Mouse (Mus musculus) urinary bladder, postnatal 36 days (tissue): ENCODE results near the gene Shkbp1.

Source experiments
- DNase-seq, 2 experiments: peaks; one replicate each; pipeline ENCODE4 v3.0.0; 2022; ENCODE audit warnings: low spot score in 2 of 2, mixed read lengths in 1 of 2

The Shkbp1 gene

GRCm38 (mm10) chr7:27310306-27310705 lies 45.5 kb downstream of the Shkbp1 start:
- DNase-seq, result peak; percentile 52

DNA sequence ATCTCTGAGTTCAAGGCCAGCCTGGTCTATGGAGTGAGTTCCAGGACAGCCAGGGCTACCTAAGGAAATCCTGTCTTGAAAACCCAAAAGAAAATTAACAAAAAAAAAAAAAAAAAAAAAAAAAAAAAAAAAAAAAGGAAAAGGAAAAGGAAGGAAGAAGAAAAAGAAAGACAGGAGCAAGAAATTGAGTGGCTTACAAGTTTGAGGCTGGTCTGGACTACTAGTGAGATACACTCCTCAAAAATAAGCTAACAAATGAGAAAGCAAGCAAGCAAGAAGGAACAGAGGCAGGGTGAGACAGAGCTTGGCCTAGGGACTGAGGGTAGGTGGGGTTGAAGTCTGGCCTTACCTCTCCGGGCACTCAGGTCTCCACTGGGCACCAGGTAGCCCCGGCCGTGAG lies 46.0 kb downstream of the Shkbp1 start:
- DNase-seq, result no peak

DNA sequence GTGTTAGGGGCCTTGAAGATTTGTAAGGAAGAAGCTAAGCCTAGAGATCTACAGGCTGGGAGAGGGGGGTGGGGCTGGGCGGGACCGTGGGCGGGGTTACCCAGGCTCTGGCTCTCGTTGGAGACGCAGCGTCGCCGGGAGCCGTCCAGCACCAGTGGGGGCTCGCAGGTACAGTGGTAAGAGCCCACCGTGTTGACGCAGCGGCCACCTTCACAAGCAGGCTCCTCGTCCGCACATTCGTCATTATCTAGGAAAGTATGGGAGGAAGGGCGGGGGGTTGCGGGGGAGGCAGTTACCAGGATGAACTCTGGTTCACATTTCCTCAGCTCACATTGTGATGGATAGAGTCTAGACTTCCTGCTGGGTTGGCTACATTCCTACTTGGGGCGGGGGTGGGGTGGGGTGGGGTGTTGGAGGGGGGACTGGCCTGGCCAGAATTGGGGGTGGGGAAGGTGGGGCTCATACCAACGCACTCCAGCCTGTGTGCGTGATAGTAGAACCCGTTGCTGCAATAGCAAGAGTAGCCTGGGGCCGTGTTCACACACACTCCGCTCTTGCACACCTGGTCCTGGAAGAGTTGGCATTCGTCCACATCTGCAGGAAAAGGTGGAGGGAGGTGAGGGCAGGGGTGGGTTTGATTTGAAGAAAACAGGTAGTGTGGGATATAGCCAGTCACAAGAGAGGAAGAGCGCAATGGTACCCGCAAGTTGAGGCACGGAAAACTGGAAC lies 46.8 kb downstream of the Shkbp1 start:
- DNase-seq, result peak in 1 of 2 experiments; percentile 28

DNA sequence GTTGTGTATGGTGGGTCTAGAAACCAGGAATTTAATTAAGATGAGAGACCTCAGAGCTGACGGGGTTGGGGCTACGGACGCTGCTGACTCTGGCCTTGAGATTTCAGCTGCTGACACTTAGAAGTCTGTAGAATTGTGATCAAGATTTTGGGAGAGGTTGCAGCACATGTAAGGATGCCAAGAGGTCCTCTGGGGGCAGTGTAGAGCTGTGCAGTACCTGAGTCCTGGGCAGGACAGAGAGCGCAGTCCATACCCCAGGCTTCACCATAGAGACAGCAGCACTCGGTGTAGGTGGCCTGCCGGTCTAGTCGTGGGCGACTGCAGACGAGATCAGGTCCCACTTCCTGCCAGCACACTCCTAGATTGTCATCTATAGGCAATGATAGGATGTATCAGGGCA lies 48.3 kb downstream of the Shkbp1 start:
- no peak for DNase-seq

DNA sequence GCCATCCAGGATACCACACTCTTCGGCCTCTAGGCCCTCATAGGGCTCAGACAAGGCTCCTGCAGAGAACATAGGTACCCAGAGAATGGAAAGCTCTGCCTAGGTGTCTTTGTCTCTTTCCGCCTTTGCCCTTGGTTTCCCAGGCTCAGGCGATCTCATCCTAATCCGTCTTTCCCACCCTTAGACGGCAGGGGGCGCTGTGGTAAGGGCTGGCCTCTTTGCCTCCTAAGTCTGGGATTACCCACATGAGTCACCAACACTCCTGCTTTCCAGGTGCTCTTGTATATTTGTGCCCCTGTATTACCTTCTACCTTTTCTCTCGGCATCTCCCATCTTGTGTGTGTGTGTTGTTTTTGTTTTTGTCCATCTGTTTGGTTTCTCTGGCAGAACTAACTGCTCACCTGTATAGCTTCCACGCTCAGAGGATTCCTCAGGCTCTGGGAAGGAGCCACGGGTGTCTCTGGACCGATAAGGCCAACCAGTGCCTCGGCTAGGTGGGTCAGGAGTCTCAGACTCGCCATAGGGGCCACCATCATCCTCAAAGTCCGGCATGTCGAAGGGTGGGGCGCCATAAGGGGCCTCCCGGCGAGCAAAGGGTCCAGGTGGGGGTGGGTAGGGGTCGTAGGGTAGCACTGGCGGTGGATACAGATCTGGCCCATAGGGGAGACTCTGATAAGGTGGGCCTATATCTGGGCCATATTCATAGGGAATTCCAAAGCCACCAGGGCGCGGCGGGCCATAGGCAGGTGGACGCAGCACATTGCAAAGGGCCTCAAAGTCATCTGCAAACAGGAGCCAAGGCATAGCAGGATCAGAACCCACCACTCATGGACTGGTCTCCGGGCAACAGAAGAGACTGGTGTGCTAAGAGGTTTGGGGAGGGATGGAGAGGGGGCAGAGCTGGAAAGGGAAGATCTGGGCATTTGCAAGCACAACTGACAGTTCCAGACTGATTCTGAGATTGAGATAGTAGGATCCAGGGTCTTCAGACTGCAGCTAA lies 49.4 kb downstream of the Shkbp1 start:
- DNase-seq, result peak in 1 of 2 experiments; percentile 57

GRCm38 (mm10) chr7:27305091-27305730 lies 50.6 kb downstream of the Shkbp1 start:
- no peak for DNase-seq

DNA sequence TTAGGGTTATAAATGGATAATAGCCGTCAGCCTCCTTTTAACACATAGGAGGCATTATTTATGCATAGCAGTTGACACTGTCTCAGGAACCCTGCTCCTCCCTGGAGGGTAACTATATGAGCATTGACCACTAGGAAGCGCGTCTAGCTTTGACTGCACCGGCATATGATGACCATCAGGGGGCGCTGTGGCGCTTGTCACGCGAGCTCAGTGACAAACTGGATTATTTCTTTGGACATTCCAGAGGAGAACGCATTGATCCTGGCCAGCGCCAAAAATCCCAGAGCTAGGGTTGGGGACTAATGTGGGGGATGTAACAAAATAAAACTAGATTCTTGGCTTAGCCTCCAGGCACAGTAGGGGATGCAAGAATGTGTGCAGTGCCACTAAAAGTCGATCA lies 53.6 kb downstream of the Shkbp1 start:
- peak; percentile 69 to 71 for DNase-seq

- no peak for DNase-seq
Observed at GRCm38 (mm10) chr7:27300801-27301200, 55.0 kb downstream of the Shkbp1 start.

GRCm38 (mm10) chr7:27300351-27300750 lies 55.5 kb downstream of the Shkbp1 start:
- no peak for DNase-seq

- DNase-seq, result no peak
Observed at GRCm38 (mm10) chr7:27298816-27299215, 57.0 kb downstream of the Shkbp1 start.

- DNase-seq, result no peak
Observed at GRCm38 (mm10) chr7:27298033-27298610, 57.7 kb downstream of the Shkbp1 start.

DNA sequence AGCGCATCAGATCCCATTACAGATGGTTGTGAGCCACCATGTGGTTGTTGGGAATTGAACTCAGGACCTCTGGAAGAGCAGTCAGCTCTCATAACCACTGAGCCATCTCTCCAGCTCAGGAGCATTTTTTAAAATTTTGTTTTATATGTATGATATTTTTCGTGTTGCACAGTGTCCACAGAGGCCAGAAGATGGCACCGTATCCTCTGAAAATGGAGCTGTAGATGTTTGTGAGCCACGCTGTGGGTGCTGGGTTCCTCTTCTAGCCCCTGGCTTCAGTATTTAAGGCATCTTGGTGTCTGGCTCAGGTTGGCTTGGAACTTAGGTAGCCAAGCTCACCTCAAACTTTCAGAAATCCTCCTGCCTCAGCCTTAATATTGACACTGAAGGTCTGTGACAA lies 59.3 kb downstream of the Shkbp1 start:
- DNase-seq, result no peak

DNA sequence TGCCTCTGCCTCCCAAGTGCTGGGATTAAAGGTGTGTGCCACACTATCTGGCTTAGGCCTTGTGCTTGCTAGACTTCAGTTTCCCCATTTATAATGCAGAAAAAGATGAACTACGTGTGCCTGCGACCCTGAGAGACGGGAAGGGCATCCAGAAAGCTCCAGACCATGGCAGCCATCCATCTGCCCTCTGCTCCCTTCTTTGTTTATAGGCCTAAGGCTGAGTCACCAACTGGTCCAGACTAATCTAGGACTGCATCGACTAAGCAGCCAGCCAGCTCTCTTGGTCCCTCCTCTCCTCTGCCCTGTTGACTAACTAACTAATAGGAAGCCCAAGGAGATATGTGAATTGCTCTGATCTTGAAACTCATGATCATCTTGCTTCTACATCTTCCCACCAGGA lies 59.9 kb downstream of the Shkbp1 start:
- DNase-seq, result peak in 1 of 2 experiments; percentile 62
